Mouse (Mus musculus): ENCODE measurements at regions not wholly inside any gene's neighbourhood (a gene's known extent, or its start where the extent isn't known, plus 50 kb on each side); places are given as distances from the start of the nearest gene placed in this dataset.

GRCm38 (mm10) chr3:50888571-50889210 lies 335.6 kb upstream of the Noct start:
- DNase-seq = no peak

DNA sequence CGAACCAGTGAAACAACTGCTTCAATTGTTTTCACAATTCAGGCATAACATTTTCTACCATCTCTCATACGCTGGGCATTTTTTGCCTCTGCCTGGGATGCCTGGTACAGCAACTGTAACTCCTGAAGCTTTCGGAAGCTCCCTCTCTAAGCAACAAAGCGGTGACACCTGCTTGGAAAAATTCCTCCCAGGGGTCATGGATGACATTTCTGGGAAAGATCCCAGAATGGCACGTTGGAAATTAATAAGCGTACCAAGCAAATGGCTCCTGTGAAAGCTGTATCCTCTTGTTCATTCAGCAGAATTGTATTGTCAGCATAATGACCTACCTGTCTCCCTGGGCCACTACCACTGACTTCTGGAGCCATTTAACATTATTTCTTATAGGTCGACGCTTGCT lies 333.7 kb upstream of the Noct start:
- no peak for DNase-seq

DNA sequence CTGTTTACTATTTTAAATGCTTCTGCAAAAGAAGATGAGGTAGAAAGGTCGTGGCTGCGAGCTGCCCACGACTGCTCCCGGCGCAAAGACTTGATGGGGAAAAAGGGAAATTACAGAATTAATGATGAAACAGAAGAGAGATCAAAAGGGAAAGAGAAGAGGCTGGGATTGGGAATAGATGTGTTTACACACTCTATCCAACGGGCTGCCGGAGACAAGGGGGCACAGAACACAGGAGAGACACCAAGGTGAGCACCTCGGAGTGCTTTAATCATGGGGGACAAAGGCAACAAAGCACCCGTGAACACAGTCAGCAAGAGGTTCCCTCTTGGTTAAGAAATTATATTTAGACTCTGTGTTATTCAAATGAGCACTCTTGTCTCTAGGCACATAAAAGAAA lies 326.1 kb upstream of the Noct start:
- no peak for DNase-seq

GRCm38 (mm10) chr3:50899830-50900350 lies 324.4 kb upstream of the Noct start:
- no peak for DNase-seq

DNA sequence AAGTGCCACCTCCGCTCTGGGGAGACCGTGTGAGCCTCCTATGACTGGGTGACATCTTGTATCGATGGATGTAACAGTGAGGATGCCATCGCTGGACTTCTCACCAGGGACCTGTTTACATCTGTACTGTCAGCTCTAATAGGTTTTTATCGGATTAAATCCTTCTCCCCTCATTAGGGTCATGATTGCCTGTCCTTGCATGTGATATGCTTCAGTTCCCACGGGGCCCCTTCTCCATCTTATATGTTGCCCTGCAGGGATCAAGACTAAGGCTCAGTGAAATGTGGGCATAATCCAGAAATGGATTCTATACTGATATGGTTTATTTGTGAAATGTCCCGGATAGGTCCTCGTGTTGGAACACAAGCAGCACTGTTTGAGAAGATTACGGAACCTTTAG lies 323.7 kb upstream of the Noct start:
- DNase-seq = no peak

- DNase-seq = no peak
Observed at GRCm38 (mm10) chr3:50901321-50901720, 322.9 kb upstream of the Noct start.

GRCm38 (mm10) chr3:50902933-50903332 lies 321.3 kb upstream of the Noct start:
- peak; percentile 76 for DNase-seq

DNA sequence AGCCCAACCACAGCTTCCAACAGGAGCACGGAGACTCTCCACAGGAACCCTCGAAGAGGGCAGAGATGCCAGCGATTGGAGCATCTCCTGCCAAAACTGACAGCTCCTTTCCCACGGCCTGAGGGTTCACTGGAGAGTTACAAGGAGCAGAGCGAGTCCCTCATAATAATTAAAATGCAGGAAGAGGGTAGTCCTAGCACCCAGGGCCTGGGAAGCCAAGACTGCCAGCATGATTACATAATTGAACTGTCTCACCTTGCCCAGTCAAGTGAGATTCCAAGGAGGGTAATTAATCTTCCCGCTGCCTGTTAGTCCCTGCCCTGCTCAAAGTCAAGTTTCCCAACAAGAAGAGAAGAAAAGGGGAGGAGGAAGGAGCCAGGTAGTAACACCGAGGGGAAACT lies 319.5 kb upstream of the Noct start:
- DNase-seq = peak; percentile 21

GRCm38 (mm10) chr3:50905274-50905992 lies 318.8 kb upstream of the Noct start:
- peak; percentile 44 for DNase-seq

GRCm38 (mm10) chr3:50905993-50906831 lies 318.0 kb upstream of the Noct start:
- DNase-seq = peak; percentile 96

DNA sequence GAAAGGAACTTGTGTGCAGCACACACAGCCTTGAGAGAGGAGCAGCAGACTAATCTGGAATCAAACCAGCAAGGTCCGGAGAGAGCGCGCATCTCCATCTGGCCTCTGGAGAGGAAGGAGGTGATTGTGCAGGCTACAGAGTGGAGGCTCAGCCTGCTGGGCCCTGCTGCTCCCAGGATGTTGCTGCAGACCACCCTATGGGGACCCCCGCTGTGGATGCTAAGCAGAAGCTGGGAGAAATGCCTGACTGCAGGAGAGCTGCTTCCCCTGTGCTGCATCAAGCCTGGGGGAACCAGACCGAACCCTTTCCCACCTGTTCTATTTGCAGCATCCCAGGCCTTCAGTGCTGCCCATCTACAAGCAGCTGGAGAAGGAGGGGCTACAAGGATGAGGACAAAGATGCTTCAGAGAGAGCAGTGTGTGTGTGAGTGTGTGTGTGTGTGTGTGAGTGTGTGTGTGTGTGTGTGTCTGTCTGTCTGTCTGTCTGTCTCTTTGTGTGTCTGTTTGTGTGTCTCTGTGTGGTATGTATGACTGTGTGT lies 311.2 kb upstream of the Noct start:
- no peak for DNase-seq

DNA sequence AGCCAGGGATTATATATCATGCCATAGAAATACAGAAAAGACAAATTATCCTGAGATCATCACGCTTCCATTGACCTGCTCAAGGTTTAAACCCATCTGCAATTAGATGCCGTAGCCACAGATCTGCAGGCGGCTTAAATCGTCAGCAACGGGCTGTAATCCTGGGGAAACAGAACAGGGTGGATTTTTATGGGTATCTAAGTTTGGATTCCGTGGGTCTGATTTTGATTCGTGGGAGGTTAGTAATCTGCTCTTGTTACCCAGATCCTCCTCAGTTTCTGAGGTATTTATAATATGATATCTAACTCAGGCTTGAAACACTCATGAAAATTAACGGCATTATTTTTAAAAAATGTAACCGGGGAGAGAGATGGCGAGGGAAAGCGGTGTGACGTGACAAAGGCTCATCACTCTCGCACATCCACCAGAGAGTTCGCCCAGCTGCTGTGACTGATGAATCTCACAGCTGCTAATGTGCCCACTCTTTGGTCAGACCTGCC lies 309.3 kb upstream of the Noct start:
- no peak for DNase-seq

DNA sequence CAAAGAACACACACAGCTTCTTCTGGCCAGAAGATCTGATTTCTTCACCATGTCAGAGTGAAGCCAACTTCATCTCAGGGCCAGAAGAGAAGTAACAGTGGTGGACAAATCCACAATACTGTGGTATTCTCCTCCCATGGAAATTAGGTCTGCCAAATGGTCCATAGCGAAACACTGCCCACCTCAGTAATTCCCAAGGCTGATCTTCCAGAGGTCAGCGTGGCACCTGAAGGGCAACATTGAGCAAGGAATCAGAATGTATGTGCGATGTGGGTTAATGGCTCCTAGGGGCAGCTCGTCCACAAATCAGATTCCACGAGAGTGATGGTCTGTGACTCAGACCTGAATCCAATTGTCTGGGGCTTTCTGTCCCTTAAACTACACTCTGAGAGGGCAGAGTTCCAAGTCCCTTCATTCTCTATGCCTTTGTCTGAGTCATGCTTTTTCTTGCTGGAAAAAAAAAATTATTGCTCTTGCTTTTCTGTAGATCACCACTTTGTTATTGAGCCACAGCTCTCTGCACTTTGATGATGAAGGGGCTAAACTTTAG lies 307.9 kb upstream of the Noct start:
- no peak for DNase-seq

- no peak for DNase-seq
Observed at GRCm38 (mm10) chr3:50922347-50922746, 301.9 kb upstream of the Noct start.

GRCm38 (mm10) chr3:50922832-50923231 lies 301.4 kb upstream of the Noct start:
- DNase-seq = no peak

DNA sequence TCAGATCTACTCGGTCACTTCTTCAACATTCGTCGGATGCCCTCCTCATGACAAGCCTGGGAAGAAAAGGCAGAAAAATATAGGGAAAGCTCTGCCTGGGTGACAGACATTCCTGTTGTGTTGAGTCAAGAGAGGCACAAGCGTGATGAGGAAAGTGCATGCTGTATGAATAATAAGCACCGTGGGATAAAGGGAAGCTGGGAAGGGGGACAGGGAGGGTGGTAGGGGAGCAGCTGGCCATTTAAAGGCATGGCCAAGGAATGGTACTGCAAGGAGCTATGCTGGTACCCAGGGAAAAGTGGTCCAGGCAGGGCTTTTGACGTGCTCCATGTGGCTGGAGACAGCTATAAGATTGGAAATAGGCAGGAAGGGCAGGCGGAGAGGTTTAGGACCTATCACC lies 300.9 kb upstream of the Noct start:
- no peak for DNase-seq

- DNase-seq = no peak
Observed at GRCm38 (mm10) chr3:50927318-50927717, 296.9 kb upstream of the Noct start.

DNA sequence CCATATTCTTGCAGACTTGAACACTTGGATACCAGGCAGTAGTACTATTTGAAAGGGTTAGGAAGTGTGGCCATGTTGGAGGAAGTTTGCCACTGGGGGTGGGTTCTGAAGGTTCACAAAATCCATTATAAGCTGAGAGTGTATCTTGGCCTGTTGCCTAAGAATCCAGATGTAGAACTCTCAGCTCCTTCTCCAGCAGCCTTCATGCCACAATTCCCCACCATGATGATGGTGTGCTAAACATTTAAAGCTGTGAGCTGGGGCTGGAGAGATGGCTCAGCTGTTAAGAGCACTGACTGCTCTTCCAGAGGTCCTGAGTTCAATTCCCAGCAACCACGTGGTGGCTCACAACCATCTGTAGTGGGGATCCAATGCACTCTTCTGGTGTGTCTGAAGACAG lies 295.2 kb upstream of the Noct start:
- DNase-seq = no peak

- no peak for DNase-seq
Observed at GRCm38 (mm10) chr3:50932397-50933089, 291.7 kb upstream of the Noct start.

DNA sequence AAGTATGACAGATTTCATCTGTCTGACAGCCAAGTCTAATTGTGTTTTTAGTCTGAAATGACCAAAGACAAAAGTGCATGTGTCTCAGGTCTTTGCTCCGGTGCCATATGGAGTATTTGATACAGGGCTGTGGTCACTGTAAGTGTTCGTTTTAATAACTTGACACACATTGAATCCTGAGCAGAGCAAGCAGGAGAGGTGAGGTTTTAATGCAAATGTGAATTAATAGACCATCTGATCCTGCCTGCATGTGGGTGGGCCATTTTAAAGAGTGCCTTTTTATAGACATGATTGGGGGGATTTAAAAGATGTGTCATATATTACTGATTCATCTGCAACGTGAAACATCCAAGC lies 291.2 kb upstream of the Noct start:
- DNase-seq = no peak

- DNase-seq = no peak
Observed at GRCm38 (mm10) chr3:50939602-50940001, 284.6 kb upstream of the Noct start.

GRCm38 (mm10) chr3:50940656-50941055 lies 283.6 kb upstream of the Noct start:
- no peak for DNase-seq
